Mouse (Mus musculus) cortical plate, adult 2 months (tissue): ENCODE measurements around the gene Olfr56.

Experiments used
- CTCF ChIP-seq: fragments of 200-500 bp; IDR thresholded peaks from 2 replicates; pipeline ENCODE4 v1.5.1; 2011; ENCODE audit warnings: mild to moderate bottlenecking, control low read depth, low read length; ENCODE audit not compliant: insufficient read depth; ENCODE audit errors: extremely low read depth
- POLR2A ChIP-seq: fragments of 200-500 bp; IDR thresholded peaks from 2 replicates; pipeline ENCODE4 v1.6.1; 2011; ENCODE audit warnings: mild to moderate bottlenecking, low read length, control low read depth; ENCODE audit not compliant: insufficient read depth; ENCODE audit errors: extremely low read depth

GRCm38 (mm10) chr11:49141974-49142373 is 163.3 kb downstream of the Olfr56 start, which contains the start of gene Olfr1395:
- no peak for TF ChIP-seq POLR2A
- TF ChIP-seq CTCF = no peak
